Comparison of ENCODE assay signal across 11 mouse cellular contexts in the genomic region with DNA sequence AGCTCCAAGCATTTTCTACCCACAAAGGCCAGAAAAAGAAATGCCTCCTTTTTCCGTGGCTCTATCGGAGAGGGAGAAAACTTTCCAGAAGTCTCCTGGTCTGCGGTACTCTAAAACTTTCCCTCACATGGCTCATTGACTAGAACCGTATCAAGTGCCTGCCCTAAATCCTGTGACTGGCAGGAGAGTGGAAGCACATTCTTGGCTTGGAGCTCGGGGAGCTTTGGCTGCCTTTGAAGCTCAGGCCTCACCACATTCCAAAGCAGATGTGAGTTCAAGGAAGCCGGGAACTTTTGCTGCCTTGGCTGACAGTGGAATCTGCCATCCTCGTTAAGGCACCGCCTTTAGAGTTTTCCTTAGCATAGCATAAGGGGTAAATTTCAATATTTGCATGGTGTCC.
DNase-seq lines count a peak whose midpoint lies in the region; ATAC-seq and TF ChIP-seq lines count a peak whose summit lies in the region.
"Had no signal": no experiment of that assay in that cellular context is flagged by ENCODE, and none has a peak within 500 bp of the region (broad histone marks: within the 10 kb centered on the region; RNA-seq: fewer than 3 reads in every experiment).

No protein-coding gene starts in this region.

- H3K4me2 ChIP-seq in limb, embryonic 14.5 days (replicated peaks; ENCODE audit: low read depth, low read length, severe bottlenecking): no peak overlapping the region
- H3K4me2 ChIP-seq in heart, embryonic 16.5 days (ENCODE audit: low read depth, low read length): no peak overlapping the region
- no peak overlapping the region for H3K4me2 ChIP-seq in forebrain, embryonic 16.5 days (ENCODE audit: low read length)
- H3K4me2 ChIP-seq: intestine, embryonic 15.5 days had no signal

- DNase-seq in limb, embryonic 14.5 days (ENCODE audit: low spot score): peak; percentile 77
- no peak for DNase-seq in limb, embryonic 10.5 days (ENCODE audit: low spot score)
- peak; percentile 46 for DNase-seq in fibroblast of lung, adult 2 months (ENCODE audit: low read depth)
- peak; percentile 62 for DNase-seq in skeletal muscle tissue, adult 2 months (ENCODE audit: low read depth, low spot score)
- DNase-seq in yolk sac, embryonic 10.5 days (ENCODE audit: low spot score): no peak
- DNase-seq in left cerebral cortex, postnatal 14 days (ENCODE audit: low spot score in 2 of 2): no peak
- DNase-seq: forebrain, postnatal 0 days; left cerebral cortex, postnatal 4 days had no signal

- H3K36me3 ChIP-seq in limb, embryonic 14.5 days (ENCODE audit: control insufficient read depth, insufficient read depth, low read length): no peaks in the 10 kb centered on the region
- no peaks in the 10 kb centered on the region for H3K36me3 ChIP-seq in limb, embryonic 10.5 days
- no peaks in the 10 kb centered on the region for H3K36me3 ChIP-seq in heart, embryonic 16.5 days (ENCODE audit: control insufficient read depth, insufficient read depth)
- no peaks in the 10 kb centered on the region for H3K36me3 ChIP-seq in forebrain, embryonic 16.5 days (ENCODE audit: control insufficient read depth, insufficient read depth)
- H3K36me3 ChIP-seq: intestine, embryonic 15.5 days had no signal

- no peak overlapping the region for H3K27ac ChIP-seq in limb, embryonic 14.5 days (replicated peaks; ENCODE audit: low read depth, low read length)
- H3K27ac ChIP-seq in limb, embryonic 10.5 days: no peak overlapping the region
- H3K27ac ChIP-seq in heart, embryonic 16.5 days (ENCODE audit: low read length): peak overlapping the region; percentile 53
- no peak overlapping the region for H3K27ac ChIP-seq in forebrain, embryonic 16.5 days (ENCODE audit: low read length)
- H3K27ac ChIP-seq: intestine, embryonic 15.5 days had no signal

- peaks cover 8% of the 10 kb centered on the region for H3K4me1 ChIP-seq in limb, embryonic 14.5 days (ENCODE audit: control insufficient read depth, insufficient read depth, low read length)
- H3K4me1 ChIP-seq in limb, embryonic 10.5 days: peaks cover 15% of the 10 kb centered on the region
- H3K4me1 ChIP-seq in heart, embryonic 16.5 days (ENCODE audit: control insufficient read depth, insufficient read depth, low read length): peaks cover 19% of the 10 kb centered on the region
- peaks cover 5% of the 10 kb centered on the region; the same call in 1 of the 2 replicates for H3K4me1 ChIP-seq in forebrain, embryonic 16.5 days (replicated peaks; ENCODE audit: control insufficient read depth, insufficient read depth, low read length)

- intact Hi-C loops in left cerebral cortex, postnatal 14 days (cut with DNase I): no loop called here

- TF ChIP-seq POLR2A in limb, embryonic 14.5 days (IDR thresholded peaks at IDR 0.05; ENCODE audit: borderline replicate concordance, extremely low read depth, insufficient read depth, insufficient read length): no peak

- H3K9ac ChIP-seq in limb, embryonic 14.5 days (ENCODE audit: low read depth, low read length, severe bottlenecking): no peak overlapping the region
- H3K9ac ChIP-seq in heart, embryonic 16.5 days (ENCODE audit: low read length): no peak overlapping the region
- no peak overlapping the region for H3K9ac ChIP-seq in forebrain, embryonic 16.5 days (replicated peaks; ENCODE audit: low read depth, low read length)
- H3K9ac ChIP-seq: forebrain, postnatal 0 days; intestine, embryonic 15.5 days had no signal

- 23% methylated on average over 8 of the region's 8 CpGs for WGBS in limb, embryonic 14.5 days
- 39% methylated on average over 8 of the region's 8 CpGs for WGBS in limb, embryonic 10.5 days
- WGBS in heart, embryonic 16.5 days: 30% methylated on average over 8 of the region's 8 CpGs
- WGBS in forebrain, embryonic 16.5 days: 51% methylated on average over 8 of the region's 8 CpGs

- H3K4me3 ChIP-seq in limb, embryonic 14.5 days (replicated peaks; ENCODE audit: low read length): no peak overlapping the region
- H3K4me3 ChIP-seq in limb, embryonic 10.5 days: no peak overlapping the region
- no peak overlapping the region for H3K4me3 ChIP-seq in heart, embryonic 16.5 days (ENCODE audit: low read length)
- H3K4me3 ChIP-seq in forebrain, embryonic 16.5 days (replicated peaks; ENCODE audit: low read length): no peak overlapping the region
- H3K4me3 ChIP-seq: intestine, embryonic 15.5 days had no signal

- H3K27me3 ChIP-seq in limb, embryonic 14.5 days (ENCODE audit: control insufficient read depth, insufficient read depth, low read length): no peaks in the 10 kb centered on the region
- peaks cover 12% of the 10 kb centered on the region; the same call in 1 of the 2 replicates for H3K27me3 ChIP-seq in limb, embryonic 10.5 days (ENCODE audit: low read depth, poor library complexity, severe bottlenecking)
- H3K27me3 ChIP-seq in heart, embryonic 16.5 days (ENCODE audit: control insufficient read depth, insufficient read depth, low read length): no peaks in the 10 kb centered on the region
- no peaks in the 10 kb centered on the region for H3K27me3 ChIP-seq in forebrain, embryonic 16.5 days (replicated peaks; ENCODE audit: control insufficient read depth, insufficient read depth, low read length)

- no peak for ATAC-seq in limb, embryonic 14.5 days (ENCODE audit: low FRiP score, low read depth)
- peak; percentile 81 for ATAC-seq in heart, embryonic 16.5 days (replicated peaks; ENCODE audit: extremely low read depth, insufficient read depth, low FRiP score)
- no peak for ATAC-seq in forebrain, embryonic 16.5 days
- ATAC-seq: forebrain, postnatal 0 days; intestine, embryonic 15.5 days had no signal

- H3K9me3 ChIP-seq in limb, embryonic 14.5 days (ENCODE audit: control insufficient read depth, low read length): no peaks in the 10 kb centered on the region
- H3K9me3 ChIP-seq in limb, embryonic 10.5 days (replicated peaks): no peaks in the 10 kb centered on the region
- H3K9me3 ChIP-seq in heart, embryonic 16.5 days (replicated peaks; ENCODE audit: control insufficient read depth, low read length): no peaks in the 10 kb centered on the region
- no peaks in the 10 kb centered on the region for H3K9me3 ChIP-seq in forebrain, embryonic 16.5 days (ENCODE audit: control insufficient read depth, low read length)
- H3K9me3 ChIP-seq: intestine, embryonic 15.5 days had no signal

Comparison
In these comparisons a context has a peak if more than half of its experiments do, and no peak if none do; other contexts are left out.
1. DNase-seq: peak in limb, embryonic 14.5 days (single experiment), fibroblast of lung, adult 2 months (single experiment) and skeletal muscle tissue, adult 2 months (single experiment); none in limb, embryonic 10.5 days (single experiment), yolk sac, embryonic 10.5 days (single experiment) and left cerebral cortex, postnatal 14 days (0 of 2).